Mouse (Mus musculus) forebrain, embryonic 14.5 days (tissue): Measurements from ENCODE around the gene Krtap3-2. TPM values are rescaled to one million over a fixed set of nuclear protein-coding genes. Genes with fewer than 3 reads are reported as not detected.

Source experiments
- ATAC-seq: fragments of 200-750 bp; cut with Nextera tagmentation; 2 replicates; pipeline ENCODE4 v1.8.0; 2017; ENCODE audit warnings: mild to moderate bottlenecking, moderate library complexity
- DNase-seq: peaks from one replicate; pipeline ENCODE4 v3.0.0-alpha.2; 2015; ENCODE audit warnings: low spot score
- H3K27ac ChIP-seq: fragments of 300-500 bp; sonication (generic); 2 replicates; pipeline ENCODE4 v1.5.1; 2014; ENCODE audit warnings: low read depth, mild to moderate bottlenecking, control low read depth, low read length, moderate library complexity
- H3K27me3 ChIP-seq: fragments of 300-500 bp; sonication (generic); replicated peaks from 2 replicates; pipeline ENCODE4 v1.6.1; 2014; ENCODE audit warnings: low read length, control low read depth, mixed read lengths; ENCODE audit not compliant: control insufficient read depth, insufficient read depth
- H3K36me3 ChIP-seq: fragments of 300-500 bp; sonication (generic); 2 replicates; pipeline ENCODE4 v1.6.1; 2014; ENCODE audit warnings: low read length, control low read depth; ENCODE audit not compliant: control insufficient read depth, insufficient read depth
- H3K4me1 ChIP-seq: fragments of 300-500 bp; sonication (generic); 2 replicates; pipeline ENCODE4 v1.6.1; 2014; ENCODE audit warnings: antibody characterized with exemption, low read length, control low read depth; ENCODE audit not compliant: control insufficient read depth, insufficient read depth
- H3K4me2 ChIP-seq: fragments of 300-500 bp; sonication (generic); 2 replicates; pipeline ENCODE4 v1.6.1; 2014; ENCODE audit warnings: mild to moderate bottlenecking, control low read depth, low read length
- H3K4me3 ChIP-seq: fragments of 300-500 bp; sonication (generic); 2 replicates; pipeline ENCODE4 v1.5.1; 2014; ENCODE audit warnings: low read depth, low read length, control low read depth
- H3K9ac ChIP-seq: fragments of 300-500 bp; sonication (generic); 2 replicates; pipeline ENCODE4 v1.6.1; 2014; ENCODE audit warnings: mild to moderate bottlenecking, low read length, control low read depth, moderate library complexity
- H3K9me3 ChIP-seq: fragments of 300-500 bp; sonication (generic); replicated peaks from 2 replicates; pipeline ENCODE4 v1.6.1; 2016; ENCODE audit warnings: low read length, control low read depth, mixed read lengths; ENCODE audit not compliant: control insufficient read depth
- WGBS: fragments of 180-500 bp; shearing (Covaris S2); extraction: QIAGEN DNeasy Blood & Tissue Kit; methylation state at CpG from one replicate; pipeline ENCODE4 v1.1.7; 2014; 5-methylcytosine and 5-hydroxymethylcytosine counted together
- polyA plus RNA-seq: library from polyadenylated mRNA; unstranded; fragments of >200 nt; fragmentation: Nextera tagmentation; extraction: Ambion mirVana; gene quantifications from 2 replicates; pipeline ENCODE4 v1.2.1, GENCODE M21; 2014

Gene Krtap3-2
- polyA plus RNA-seq, 1 experiment from 2014 or later, result not detected

DNA sequence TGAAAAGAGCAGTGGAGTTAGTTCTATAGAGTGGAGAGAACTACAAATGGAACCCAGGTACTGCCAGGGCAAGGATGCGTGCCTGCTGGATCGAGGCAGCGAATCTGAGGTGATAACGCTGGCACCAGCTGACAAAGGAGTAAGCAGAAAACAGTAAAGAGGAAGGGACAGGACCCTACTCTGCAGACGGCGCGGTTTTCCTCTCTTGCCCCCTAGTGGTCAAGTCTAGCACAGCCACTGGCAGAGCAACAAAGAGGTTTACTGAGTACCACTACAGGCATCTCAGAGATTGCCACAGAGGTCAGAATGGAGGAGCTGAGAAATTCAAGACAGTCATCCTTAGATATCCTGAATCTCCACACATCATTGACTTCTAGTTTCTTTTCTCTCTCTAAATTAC lies 17.5 kb upstream of the Krtap3-2 start:
- H3K36me3 ChIP-seq, result no peaks in the 10 kb centered on the region
- 3% methylated on average over 7 of the region's 7 CpGs for WGBS
- DNase-seq (peak; percentile 86), ATAC-seq (peak; percentile 70)
- H3K27me3 ChIP-seq, result no peaks in the 10 kb centered on the region
- peak overlapping the region; percentile 37; the same call in 1 of the 2 replicates for H3K9ac ChIP-seq
- H3K27ac ChIP-seq, result no peak overlapping the region
- H3K4me1 ChIP-seq, result no peaks in the 10 kb centered on the region
- H3K4me2 ChIP-seq, result peak overlapping the region; percentile 42
- H3K4me3 ChIP-seq, result no peak overlapping the region
- no peaks in the 10 kb centered on the region for H3K9me3 ChIP-seq

- no peak for ATAC-seq
- no peak overlapping the region for H3K4me2 ChIP-seq
- no peak overlapping the region for H3K4me3 ChIP-seq
- H3K27me3 ChIP-seq, result no peaks in the 10 kb centered on the region
- H3K9ac ChIP-seq, result no peak overlapping the region
- 23% methylated on average over 4 of the region's 4 CpGs for WGBS
- H3K4me1 ChIP-seq, result no peaks in the 10 kb centered on the region
- no peak for DNase-seq
- H3K9me3 ChIP-seq, result no peaks in the 10 kb centered on the region
- H3K27ac ChIP-seq, result no peak overlapping the region
- no peaks in the 10 kb centered on the region for H3K36me3 ChIP-seq
These were observed 16.5 kb upstream of the Krtap3-2 start for GRCm38 (mm10) chr11:99573164-99573563.

DNA sequence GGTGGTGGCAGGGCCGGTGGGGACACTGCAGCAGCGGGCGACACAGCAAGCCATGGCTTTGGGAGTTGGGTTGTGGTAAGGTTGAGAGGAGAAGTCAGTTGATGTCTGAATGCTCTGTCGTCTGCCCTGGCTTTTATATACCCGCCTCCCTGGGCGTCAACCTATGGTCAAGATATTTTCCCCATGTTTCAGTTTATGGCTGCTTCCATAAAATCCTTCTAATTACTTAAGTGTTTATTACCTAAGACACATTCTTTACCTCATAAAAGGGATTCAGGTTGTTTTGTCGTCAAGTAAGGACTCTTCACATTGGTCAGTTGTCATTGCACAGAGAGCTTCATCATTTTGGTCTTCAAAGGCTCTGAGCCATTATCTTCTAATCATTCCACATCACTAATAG lies 9.9 kb upstream of the Krtap3-2 start, which contains the start of gene Krtap3-1:
TSS of gene Krtap3-1 (minus strand) at position 101 of the 400 bp plus-strand sequence.
- Histone ChIP-seq H3K36me3 (no peaks in the 10 kb centered on the region), H3K4me2 (no peak within 1 kb of the TSS), H3K9me3 (no peaks in the 10 kb centered on the region), H3K4me1 (no peaks in the 10 kb centered on the region), H3K4me3 (no peak within 1 kb of the TSS), H3K27me3 (no peaks in the 10 kb centered on the region), H3K27ac (no peak within 1 kb of the TSS), H3K9ac (no peak within 1 kb of the TSS)
- DNase-seq (no peak), ATAC-seq (no peak)
- 95% methylated on average over 7 of the region's 7 CpGs for WGBS

- no peak overlapping the region for H3K4me3 ChIP-seq
- H3K9ac ChIP-seq, result no peak overlapping the region
- H3K27ac ChIP-seq, result no peak overlapping the region
- H3K4me2 ChIP-seq, result no peak overlapping the region
- 84% methylated on average over 6 of the region's 6 CpGs for WGBS
- no peaks in the 10 kb centered on the region for H3K27me3 ChIP-seq
- ATAC-seq, result no peak
- H3K4me1 ChIP-seq, result no peaks in the 10 kb centered on the region
- no peak for DNase-seq
- H3K9me3 ChIP-seq, result no peaks in the 10 kb centered on the region
- H3K36me3 ChIP-seq, result no peaks in the 10 kb centered on the region
These were observed 5.9 kb upstream of the Krtap3-2 start for GRCm38 (mm10) chr11:99562580-99562979.

GRCm38 (mm10) chr11:99559366-99559765 lies 2.7 kb upstream of the Krtap3-2 start, which contains the start of gene Gm11939:
Gm11939 (minus strand) TSS chr11:99559466.
- no peaks in the 10 kb centered on the region for H3K36me3 ChIP-seq
- H3K4me2 ChIP-seq, result no peak within 1 kb of the TSS
- 92% methylated on average over 9 of the region's 9 CpGs for WGBS
- no peak for DNase-seq
- no peaks in the 10 kb centered on the region for H3K27me3 ChIP-seq
- no peak within 1 kb of the TSS for H3K4me3 ChIP-seq
- H3K27ac ChIP-seq, result no peak within 1 kb of the TSS
- no peaks in the 10 kb centered on the region for H3K4me1 ChIP-seq
- no peak within 1 kb of the TSS for H3K9ac ChIP-seq
- no peaks in the 10 kb centered on the region for H3K9me3 ChIP-seq
- ATAC-seq, result no peak

DNA sequence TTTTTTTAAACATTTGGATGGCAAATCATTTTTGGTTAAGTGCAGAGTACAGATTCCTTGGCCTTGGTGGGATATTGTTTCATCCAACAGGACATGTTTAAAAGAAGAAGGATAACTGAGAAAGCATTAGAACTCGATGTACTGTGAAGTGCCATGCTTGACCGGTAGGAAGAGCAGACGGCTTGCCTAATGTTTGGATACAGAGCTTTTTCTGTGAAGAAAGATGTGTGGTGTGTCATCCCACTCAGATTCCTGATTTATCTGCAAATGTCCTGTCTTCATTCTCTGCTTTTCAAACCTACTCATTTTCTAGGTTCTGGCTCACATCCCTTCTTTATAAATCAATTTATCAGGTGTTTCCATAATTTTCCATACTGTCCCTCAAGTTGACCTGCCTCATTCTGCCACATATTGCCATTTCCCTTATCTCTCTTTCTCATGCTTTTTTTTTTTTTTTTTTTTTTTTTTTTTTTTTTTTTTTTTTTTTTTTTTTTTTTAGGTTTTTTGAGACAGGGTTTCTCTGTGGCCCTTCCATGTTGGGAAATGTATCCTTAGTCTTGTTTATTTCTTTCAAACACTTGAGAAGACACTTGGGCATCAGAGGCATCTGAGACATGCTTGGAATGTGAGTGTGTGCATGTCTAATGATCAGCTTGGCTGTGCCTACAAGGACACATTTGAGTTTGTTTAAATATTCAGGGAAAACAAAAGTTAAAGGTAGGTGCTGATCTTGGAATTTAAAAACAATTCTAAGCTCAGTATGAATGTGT lies 1.5 kb upstream of the Krtap3-2 start:
- no peak for DNase-seq
- no peak for ATAC-seq
- Histone ChIP-seq H3K27ac (no peak overlapping the region), H3K9ac (no peak overlapping the region), H3K27me3 (no peaks in the 10 kb centered on the region), H3K4me1 (no peaks in the 10 kb centered on the region), H3K36me3 (no peaks in the 10 kb centered on the region), H3K4me3 (no peak overlapping the region), H3K4me2 (no peak overlapping the region), H3K9me3 (no peaks in the 10 kb centered on the region)
- WGBS, result 89% methylated on average over 3 of the region's 3 CpGs

- no peaks in the 10 kb centered on the region for H3K9me3 ChIP-seq
- no peak overlapping the region for H3K4me3 ChIP-seq
- 97% methylated on average over 2 of the region's 2 CpGs for WGBS
- H3K4me1 ChIP-seq, result no peaks in the 10 kb centered on the region
- H3K27me3 ChIP-seq, result no peaks in the 10 kb centered on the region
- no peak overlapping the region for H3K9ac ChIP-seq
- ATAC-seq (no peak), DNase-seq (no peak)
- H3K27ac ChIP-seq, result no peak overlapping the region
- H3K4me2 ChIP-seq, result no peak overlapping the region
- no peaks in the 10 kb centered on the region for H3K36me3 ChIP-seq
These were observed 458 bp downstream of the Krtap3-2 start for GRCm38 (mm10) chr11:99556195-99556594.

DNA sequence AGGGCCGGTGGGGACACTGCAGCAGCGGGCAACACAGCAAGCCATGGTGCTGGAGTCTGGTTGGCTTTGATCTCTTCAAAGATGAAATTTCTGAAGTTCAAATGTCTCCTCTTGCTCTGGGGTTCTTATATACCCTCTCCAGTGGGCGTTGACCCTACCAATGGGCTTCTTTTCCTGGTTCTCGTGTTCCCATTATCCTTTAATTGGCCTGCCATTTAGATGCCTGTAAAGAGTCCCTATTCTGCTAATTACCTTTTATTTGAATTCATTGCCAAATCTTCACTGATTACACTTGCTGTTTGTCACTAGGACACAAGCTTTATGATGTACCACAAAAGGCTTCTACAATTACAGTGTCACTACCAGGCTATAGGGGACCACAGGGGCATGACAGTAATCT lies 5.9 kb downstream of the Krtap3-2 start, which contains the start of gene Krtap3-3:
TSS of gene Krtap3-3 (minus strand) at position 101 of the 400 bp plus-strand sequence.
- DNase-seq, result peak; percentile 16
- no peaks in the 10 kb centered on the region for H3K36me3 ChIP-seq
- no peak within 1 kb of the TSS for H3K4me2 ChIP-seq
- WGBS, result 34% methylated on average over 3 of the region's 4 CpGs
- H3K27me3 ChIP-seq, result no peaks in the 10 kb centered on the region
- no peak within 1 kb of the TSS for H3K27ac ChIP-seq
- no peaks in the 10 kb centered on the region for H3K4me1 ChIP-seq
- H3K9me3 ChIP-seq, result no peaks in the 10 kb centered on the region
- ATAC-seq, result no peak
- no peak within 1 kb of the TSS for H3K4me3 ChIP-seq
- H3K9ac ChIP-seq, result no peak within 1 kb of the TSS

GRCm38 (mm10) chr11:99547892-99548291 lies 8.8 kb downstream of the Krtap3-2 start:
- Histone ChIP-seq H3K4me1 (no peaks in the 10 kb centered on the region), H3K36me3 (no peaks in the 10 kb centered on the region), H3K4me2 (no peak overlapping the region), H3K27me3 (no peaks in the 10 kb centered on the region), H3K9me3 (no peaks in the 10 kb centered on the region), H3K9ac (no peak overlapping the region), H3K4me3 (no peak overlapping the region), H3K27ac (no peak overlapping the region)
- DNase-seq (no peak), ATAC-seq (no peak)
